Mouse (Mus musculus) hindbrain, embryonic 13.5 days (tissue): ENCODE measurements around the gene Dnajb13. TPM values are rescaled to one million over a fixed set of nuclear protein-coding genes. Genes with fewer than 3 reads are reported as not detected.

Experiments used
- ATAC-seq: fragments of 200-750 bp; cut with Nextera tagmentation; 2 replicates; pipeline ENCODE4 v1.8.0; 2017; ENCODE audit warnings: moderate TSS enrichment; ENCODE audit not compliant: low FRiP score
- H3K27ac ChIP-seq: fragments of 300-500 bp; sonication (generic); 2 replicates; pipeline ENCODE4 v1.5.1; 2015; ENCODE audit warnings: inconsistent platforms, mild to moderate bottlenecking, moderate library complexity
- H3K27me3 ChIP-seq: fragments of 300-500 bp; sonication (generic); 2 replicates; pipeline ENCODE4 v1.6.1; 2015; ENCODE audit warnings: mild to moderate bottlenecking, inconsistent platforms
- H3K36me3 ChIP-seq: fragments of 300-500 bp; sonication (generic); 2 replicates; pipeline ENCODE4 v1.6.1; 2015; ENCODE audit warnings: mild to moderate bottlenecking, inconsistent platforms
- H3K4me1 ChIP-seq: fragments of 300-500 bp; sonication (generic); replicated peaks from 2 replicates; pipeline ENCODE4 v1.6.1; 2015; ENCODE audit warnings: inconsistent platforms
- H3K4me2 ChIP-seq: fragments of 300-500 bp; sonication (generic); 2 replicates; pipeline ENCODE4 v1.6.1; 2015; ENCODE audit warnings: inconsistent platforms, mild to moderate bottlenecking, moderate library complexity
- H3K4me3 ChIP-seq: fragments of 300-500 bp; sonication (generic); 2 replicates; pipeline ENCODE4 v1.5.1; 2015; ENCODE audit warnings: mild to moderate bottlenecking, inconsistent platforms
- H3K9ac ChIP-seq: fragments of 300-500 bp; sonication (generic); 2 replicates; pipeline ENCODE4 v1.6.1; 2015; ENCODE audit warnings: mild to moderate bottlenecking, inconsistent platforms
- H3K9me3 ChIP-seq: fragments of 300-500 bp; sonication (generic); 2 replicates; pipeline ENCODE4 v1.6.1; 2016; ENCODE audit warnings: inconsistent platforms
- WGBS: fragments of 180-500 bp; shearing (Covaris S2); methylation state at CpG from one replicate; pipeline ENCODE4 v1.1.7; 2015; 5-methylcytosine and 5-hydroxymethylcytosine counted together
- polyA plus RNA-seq: library from polyadenylated mRNA; unstranded; fragments of >200 nt; fragmentation: Nextera tagmentation; extraction: Ambion mirVana; gene quantifications from 2 replicates; pipeline ENCODE4 v1.2.1, GENCODE M21; 2015

Dnajb13 gene
- polyA plus RNA-seq, 1 experiment from 2014 or later, result 8.5 TPM

- ATAC-seq, result no peak
- no peak overlapping the region for H3K27ac ChIP-seq
- peaks cover 9% of the 10 kb centered on the region; the same call in 1 of the 2 replicates for H3K4me1 ChIP-seq
- no peak overlapping the region for H3K9ac ChIP-seq
- WGBS, result 94% methylated on average over 7 of the region's 7 CpGs
- H3K36me3 ChIP-seq, result peaks cover 90% of the 10 kb centered on the region
- H3K4me3 ChIP-seq, result no peak overlapping the region
- no peaks in the 10 kb centered on the region for H3K27me3 ChIP-seq
- H3K9me3 ChIP-seq, result no peaks in the 10 kb centered on the region
- H3K4me2 ChIP-seq, result no peak overlapping the region
Observed at GRCm38 (mm10) chr7:100464248-100464647, 50.5 kb downstream of the Dnajb13 start.

DNA sequence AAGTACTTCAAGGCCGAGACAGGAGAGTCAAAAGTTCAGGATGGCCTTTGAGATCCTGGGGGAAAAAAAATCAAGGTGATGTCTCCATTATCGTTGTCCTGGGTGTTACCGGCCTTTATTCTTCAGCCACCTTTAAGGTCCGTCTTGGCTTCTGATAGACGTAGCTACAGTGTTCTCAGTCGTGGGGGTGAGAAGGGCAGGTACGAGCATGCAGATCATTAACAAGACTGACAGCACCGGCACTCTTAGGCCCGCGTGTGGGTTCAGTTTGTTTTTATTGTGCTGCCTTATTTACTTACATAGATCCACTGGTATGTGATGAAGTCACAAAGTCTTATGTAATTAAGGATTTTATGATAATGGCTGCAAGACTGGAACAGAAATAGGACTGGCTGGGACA, 51.0 kb downstream of the Dnajb13 start:
- H3K36me3 ChIP-seq, result peaks cover 90% of the 10 kb centered on the region
- no peaks in the 10 kb centered on the region for H3K27me3 ChIP-seq
- H3K9me3 ChIP-seq, result no peaks in the 10 kb centered on the region
- no peak overlapping the region for H3K4me2 ChIP-seq
- H3K4me1 ChIP-seq, result peaks cover 9% of the 10 kb centered on the region; the same call in 1 of the 2 replicates
- H3K27ac ChIP-seq, result no peak overlapping the region
- H3K9ac ChIP-seq, result no peak overlapping the region
- 94% methylated on average over 10 of the region's 10 CpGs for WGBS
- no peak for ATAC-seq
- H3K4me3 ChIP-seq, result no peak overlapping the region

- Histone ChIP-seq H3K9me3 (no peaks in the 10 kb centered on the region), H3K27me3 (no peaks in the 10 kb centered on the region), H3K4me3 (no peak overlapping the region), H3K27ac (no peak overlapping the region), H3K36me3 (peaks cover 88% of the 10 kb centered on the region), H3K4me2 (no peak overlapping the region), H3K9ac (no peak overlapping the region), H3K4me1 (peaks cover 9% of the 10 kb centered on the region; the same call in 1 of the 2 replicates)
- WGBS, result 87% methylated on average over 9 of the region's 9 CpGs
- no peak for ATAC-seq
Observed at GRCm38 (mm10) chr7:100463194-100463593, 51.6 kb downstream of the Dnajb13 start.

DNA sequence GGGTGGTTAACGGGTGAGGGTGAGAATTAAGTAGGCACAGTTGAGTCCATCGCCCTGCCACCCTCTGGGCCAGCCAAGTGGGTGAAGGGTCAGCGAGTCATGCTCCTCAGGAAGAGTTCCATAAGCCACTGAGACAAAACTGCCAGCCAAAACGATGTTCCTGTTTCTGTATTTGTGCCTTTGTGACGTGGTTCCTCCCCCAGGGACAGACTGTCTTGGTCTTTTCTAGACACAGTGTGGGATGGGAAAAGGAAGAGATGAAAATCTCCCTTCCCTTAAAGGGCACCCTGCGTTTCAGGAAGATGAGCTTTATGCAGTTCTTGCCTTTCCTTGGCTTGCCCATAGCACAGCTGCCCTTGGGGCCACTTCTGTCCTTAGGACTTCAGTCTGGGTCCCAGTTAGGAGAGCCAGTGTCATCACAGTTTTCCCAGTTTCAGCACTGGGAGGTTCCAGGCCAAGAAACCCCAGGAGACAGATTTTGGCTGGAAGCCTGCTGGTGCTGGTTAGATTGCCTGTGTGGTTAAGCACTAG, 53.1 kb downstream of the Dnajb13 start:
- Histone ChIP-seq H3K27ac (no peak overlapping the region), H3K4me2 (no peak overlapping the region), H3K36me3 (peaks cover 92% of the 10 kb centered on the region), H3K9me3 (no peaks in the 10 kb centered on the region), H3K4me3 (no peak overlapping the region), H3K9ac (no peak overlapping the region), H3K27me3 (no peaks in the 10 kb centered on the region), H3K4me1 (peaks cover 9% of the 10 kb centered on the region; the same call in 1 of the 2 replicates)
- no peak for ATAC-seq
- WGBS, result 88% methylated on average over 6 of the region's 6 CpGs

- no peak overlapping the region for H3K4me2 ChIP-seq
- H3K4me3 ChIP-seq, result no peak overlapping the region
- no peaks in the 10 kb centered on the region for H3K4me1 ChIP-seq
- no peaks in the 10 kb centered on the region for H3K27me3 ChIP-seq
- H3K36me3 ChIP-seq, result peaks cover 93% of the 10 kb centered on the region
- 93% methylated on average over 3 of the region's 3 CpGs for WGBS
- ATAC-seq, result no peak
- H3K9me3 ChIP-seq, result no peaks in the 10 kb centered on the region
- H3K9ac ChIP-seq, result no peak overlapping the region
- H3K27ac ChIP-seq, result no peak overlapping the region
Observed at GRCm38 (mm10) chr7:100459862-100460261, 54.9 kb downstream of the Dnajb13 start.

GRCm38 (mm10) chr7:100458153-100458552, 56.6 kb downstream of the Dnajb13 start:
- no peak overlapping the region for H3K27ac ChIP-seq
- H3K4me1 ChIP-seq, result no peaks in the 10 kb centered on the region
- H3K9ac ChIP-seq, result no peak overlapping the region
- H3K4me3 ChIP-seq, result no peak overlapping the region
- WGBS, result 83% methylated on average over 1 of the region's 1 CpGs
- H3K9me3 ChIP-seq, result no peaks in the 10 kb centered on the region
- ATAC-seq, result no peak
- H3K36me3 ChIP-seq, result peaks cover 95% of the 10 kb centered on the region
- H3K4me2 ChIP-seq, result no peak overlapping the region
- H3K27me3 ChIP-seq, result no peaks in the 10 kb centered on the region

Other genes with a start within 250 kb of the Dnajb13 start
- 5.9 and 6.4 TPM in 2 replicates for gene P4ha3, start 229.4 kb downstream of the Dnajb13 start, polyA plus RNA-seq
- 19.6 and 22.4 TPM in 2 replicates for gene C2cd3, start 142.7 kb downstream of the Dnajb13 start, polyA plus RNA-seq
- gene Ppme1, start 142.7 kb downstream of the Dnajb13 start, polyA plus RNA-seq, result 139 and 141 TPM in 2 replicates
- gene Ucp3, start 42.0 kb downstream of the Dnajb13 start, polyA plus RNA-seq, result not detected in 2 replicates
- gene Ucp2, start 21.6 kb downstream of the Dnajb13 start, polyA plus RNA-seq, result 75.2 and 78.6 TPM in 2 replicates
- gene Coa4, start 22.1 kb upstream of the Dnajb13 start, polyA plus RNA-seq, result 15.8 and 17.2 TPM in 2 replicates
- gene Rab6a, start 92.5 kb upstream of the Dnajb13 start, polyA plus RNA-seq, result 224 and 226 TPM in 2 replicates
- 81.8 and 91.8 TPM in 2 replicates for gene Mrpl48, start 93.3 kb upstream of the Dnajb13 start, polyA plus RNA-seq
- gene Plekhb1, start 147.5 kb upstream of the Dnajb13 start, polyA plus RNA-seq, result 12.8 and 16.0 TPM in 2 replicates
- 93.8 and 105 TPM in 2 replicates for gene Fam168a, start 191.7 kb upstream of the Dnajb13 start, polyA plus RNA-seq